Mouse (Mus musculus) erythroblast, embryonic 14.5 days (primary cell): ENCODE results near the gene Nrxn3. TPM values are rescaled to one million over a fixed set of nuclear protein-coding genes. Genes with fewer than 3 reads are reported as not detected.

Source experiments
- H3K27me3 ChIP-seq: 2 replicates; pipeline ENCODE4 v1.6.1; 2012; ENCODE audit warnings: inconsistent platforms; ENCODE audit not compliant: control insufficient read depth
- H3K36me3 ChIP-seq: 2 replicates; pipeline ENCODE4 v1.6.1; 2012; ENCODE audit warnings: mild to moderate bottlenecking, inconsistent platforms; ENCODE audit not compliant: control insufficient read depth
- H3K4me1 ChIP-seq: 2 replicates; pipeline ENCODE4 v1.6.1; 2012; ENCODE audit warnings: inconsistent platforms; ENCODE audit not compliant: control insufficient read depth
- H3K4me3 ChIP-seq: replicated peaks from 2 replicates; pipeline ENCODE3; 2012; ENCODE audit warnings: moderate library complexity, mild to moderate bottlenecking, inconsistent platforms
- H3K9me3 ChIP-seq: 2 replicates; pipeline ENCODE4 v1.6.1; 2012; ENCODE audit warnings: low read length, inconsistent platforms, mixed read lengths; ENCODE audit not compliant: control insufficient read depth
- GATA1 ChIP-seq: IDR thresholded peaks from 2 replicates; pipeline ENCODE4 v1.6.1; 2012; ENCODE audit warnings: low read length, inconsistent platforms, mixed read lengths
- TAL1 ChIP-seq: IDR thresholded peaks from 3 replicates; pipeline ENCODE4 v1.6.1; 2012; ENCODE audit warnings: low read length, inconsistent platforms, mixed read lengths
- polyA plus RNA-seq: library from polyadenylated mRNA; stranded (reverse); fragments of >175 nt; gene quantifications from 2 replicates; pipeline ENCODE4 v1.2.3, GENCODE M21; 2012

The Nrxn3 gene
- polyA plus RNA-seq, 1 experiment = not detected

GRCm38 (mm10) chr12:90217060-90217459 is 1494.4 kb downstream of the Nrxn3 start:
- no peak overlapping the region for H3K4me3 ChIP-seq
- TF ChIP-seq TAL1 (no peak), GATA1 (no peak)
- no peaks in the 10 kb centered on the region for H3K4me1 ChIP-seq
- H3K27me3 ChIP-seq = no peaks in the 10 kb centered on the region
- H3K9me3 ChIP-seq = peaks cover 2% of the 10 kb centered on the region; the same call in 1 of the 2 replicates
- H3K36me3 ChIP-seq = no peaks in the 10 kb centered on the region

GRCm38 (mm10) chr12:90229062-90229461 is 1506.4 kb downstream of the Nrxn3 start:
- no peak for TF ChIP-seq GATA1
- TF ChIP-seq TAL1 = no peak
- Histone ChIP-seq H3K27me3 (no peaks in the 10 kb centered on the region), H3K36me3 (no peaks in the 10 kb centered on the region), H3K9me3 (peaks cover under 1% of the 10 kb centered on the region; the same call in 1 of the 2 replicates), H3K4me1 (no peaks in the 10 kb centered on the region), H3K4me3 (no peak overlapping the region)

- no peaks in the 10 kb centered on the region for H3K27me3 ChIP-seq
- no peaks in the 10 kb centered on the region for H3K36me3 ChIP-seq
- H3K9me3 ChIP-seq = peaks cover 2% of the 10 kb centered on the region; the same call in 1 of the 2 replicates
- no peak overlapping the region for H3K4me3 ChIP-seq
- no peaks in the 10 kb centered on the region for H3K4me1 ChIP-seq
- TF ChIP-seq TAL1 (no peak), GATA1 (no peak)
These were observed 1513.4 kb downstream of the Nrxn3 start for GRCm38 (mm10) chr12:90236093-90236492.

- no peaks in the 10 kb centered on the region for H3K36me3 ChIP-seq
- H3K4me3 ChIP-seq = no peak overlapping the region
- H3K4me1 ChIP-seq = no peaks in the 10 kb centered on the region
- H3K27me3 ChIP-seq = no peaks in the 10 kb centered on the region
- TF ChIP-seq TAL1 = no peak
- H3K9me3 ChIP-seq = no peaks in the 10 kb centered on the region
These were observed 1537.6 kb downstream of the Nrxn3 start for GRCm38 (mm10) chr12:90260301-90260700.

GRCm38 (mm10) chr12:90268111-90268510 is 1545.4 kb downstream of the Nrxn3 start:
- no peaks in the 10 kb centered on the region for H3K27me3 ChIP-seq

GRCm38 (mm10) chr12:90270763-90271379 is 1548.2 kb downstream of the Nrxn3 start:
- Histone ChIP-seq H3K4me3 (no peak overlapping the region), H3K36me3 (no peaks in the 10 kb centered on the region), H3K4me1 (no peaks in the 10 kb centered on the region), H3K9me3 (no peaks in the 10 kb centered on the region), H3K27me3 (no peaks in the 10 kb centered on the region)
- TF ChIP-seq GATA1 = no peak
- no peak for TF ChIP-seq TAL1

More at GRCm38 (mm10) chr12:90268111-90268510, 1545.4 kb downstream of the Nrxn3 start:
- no peaks in the 10 kb centered on the region for H3K9me3 ChIP-seq
- no peaks in the 10 kb centered on the region for H3K4me1 ChIP-seq
- TF ChIP-seq TAL1 (no peak), GATA1 (no peak)
- H3K36me3 ChIP-seq = no peaks in the 10 kb centered on the region
- H3K4me3 ChIP-seq = no peak overlapping the region

- no peak for TF ChIP-seq TAL1
- no peak for TF ChIP-seq GATA1
- Histone ChIP-seq H3K4me3 (no peak overlapping the region), H3K36me3 (no peaks in the 10 kb centered on the region), H3K27me3 (no peaks in the 10 kb centered on the region), H3K4me1 (no peaks in the 10 kb centered on the region), H3K9me3 (no peaks in the 10 kb centered on the region)
These were observed 1552.1 kb downstream of the Nrxn3 start for GRCm38 (mm10) chr12:90274621-90275236.

GRCm38 (mm10) chr12:90281236-90281635 is 1558.6 kb downstream of the Nrxn3 start:
- no peak overlapping the region for H3K4me3 ChIP-seq
- TF ChIP-seq GATA1 = no peak
- TF ChIP-seq TAL1 = no peak
- no peaks in the 10 kb centered on the region for H3K9me3 ChIP-seq
- H3K4me1 ChIP-seq = no peaks in the 10 kb centered on the region
- no peaks in the 10 kb centered on the region for H3K27me3 ChIP-seq
- no peaks in the 10 kb centered on the region for H3K36me3 ChIP-seq

- H3K4me3 ChIP-seq = no peak overlapping the region
- H3K36me3 ChIP-seq = no peaks in the 10 kb centered on the region
- no peaks in the 10 kb centered on the region for H3K27me3 ChIP-seq
- no peaks in the 10 kb centered on the region for H3K9me3 ChIP-seq
- H3K4me1 ChIP-seq = no peaks in the 10 kb centered on the region
- TF ChIP-seq TAL1 = no peak
- TF ChIP-seq GATA1 = no peak
These were observed 1560.3 kb downstream of the Nrxn3 start for GRCm38 (mm10) chr12:90283022-90283421.

GRCm38 (mm10) chr12:90302671-90303070 is 1580.0 kb downstream of the Nrxn3 start:
- Histone ChIP-seq H3K27me3 (no peaks in the 10 kb centered on the region), H3K4me1 (no peaks in the 10 kb centered on the region), H3K36me3 (no peaks in the 10 kb centered on the region), H3K4me3 (no peak overlapping the region), H3K9me3 (no peaks in the 10 kb centered on the region; the same call in 1 of the 2 replicates)
- TF ChIP-seq GATA1 (no peak), TAL1 (no peak)
